Mouse (Mus musculus) forebrain, postnatal 0 days (tissue): Measurements from ENCODE around the gene Tmem59. TPM values are rescaled to one million over a fixed set of nuclear protein-coding genes. Genes with fewer than 3 reads are reported as not detected.

Experiments
- ATAC-seq: fragments of 200-750 bp; cut with Nextera tagmentation; 2 replicates; pipeline ENCODE4 v1.8.0; 2017; ENCODE audit warnings: mild to moderate bottlenecking, moderate library complexity
- DNase-seq: peaks from one replicate; pipeline ENCODE4 v3.0.0-alpha.2; 2015
- H3K27ac ChIP-seq: fragments of 300-500 bp; sonication (generic); 2 replicates; pipeline ENCODE4 v1.5.1; 2014; ENCODE audit warnings: low read depth, mild to moderate bottlenecking, antibody characterized with exemption, low read length, moderate library complexity, mixed read lengths
- H3K27me3 ChIP-seq: fragments of 300-500 bp; sonication (generic); 2 replicates; pipeline ENCODE4 v1.6.1; 2014; ENCODE audit warnings: mild to moderate bottlenecking, low read length, mixed read lengths; ENCODE audit not compliant: insufficient read depth
- H3K36me3 ChIP-seq: fragments of 300-500 bp; sonication (generic); 2 replicates; pipeline ENCODE4 v1.6.1; 2014; ENCODE audit warnings: mild to moderate bottlenecking, moderate library complexity; ENCODE audit not compliant: insufficient read depth
- H3K4me1 ChIP-seq: fragments of 300-500 bp; sonication (generic); 2 replicates; pipeline ENCODE4 v1.6.1; 2014; ENCODE audit warnings: antibody characterized with exemption; ENCODE audit not compliant: insufficient read depth
- H3K4me2 ChIP-seq: fragments of 300-500 bp; sonication (generic); 2 replicates; pipeline ENCODE4 v1.6.1; 2014; ENCODE audit warnings: low read depth, mild to moderate bottlenecking, moderate library complexity
- H3K4me3 ChIP-seq: fragments of 300-500 bp; sonication (generic); 2 replicates; pipeline ENCODE4 v1.5.1; 2014; ENCODE audit warnings: low read depth, low read length, mixed read lengths
- H3K9ac ChIP-seq: fragments of 300-500 bp; sonication (generic); 2 replicates; pipeline ENCODE4 v1.6.1; 2014; ENCODE audit warnings: mild to moderate bottlenecking
- H3K9me3 ChIP-seq: fragments of 300-500 bp; sonication (generic); 2 replicates; pipeline ENCODE4 v1.6.1; 2016; ENCODE audit warnings: low read length
- CTCF ChIP-seq: sonication (generic); IDR thresholded peaks from 2 replicates; pipeline ENCODE4 v1.5.1; 2016; ENCODE audit warnings: antibody characterized with exemption, control low read depth, low read depth
- WGBS: fragments of 180-500 bp; shearing (Covaris S2); extraction: QIAGEN DNeasy Blood & Tissue Kit; methylation state at CpG from one replicate; pipeline ENCODE4 v1.1.7; 2014; 5-methylcytosine and 5-hydroxymethylcytosine counted together
- polyA plus RNA-seq: library from polyadenylated mRNA; unstranded; fragments of >200 nt; fragmentation: Nextera tagmentation; extraction: Ambion mirVana; gene quantifications from 2 replicates; pipeline ENCODE4 v1.2.1, GENCODE M21; 2015
- total RNA-seq: library from RNA; depleted of rRNA; stranded (reverse); fragments of >200 nt; gene quantifications from 2 replicates; pipeline ENCODE4 v1.2.3, GENCODE M21; 2014

The Tmem59 gene
- total and polyA plus RNA-seq, 2 experiments from 2014 or later = 134 to 363 TPM

- Histone ChIP-seq H3K36me3 (no peaks in the 10 kb centered on the region), H3K9ac (no peak overlapping the region), H3K27me3 (no peaks in the 10 kb centered on the region), H3K27ac (no peak overlapping the region), H3K9me3 (no peaks in the 10 kb centered on the region), H3K4me2 (no peak overlapping the region), H3K4me3 (no peak overlapping the region), H3K4me1 (no peaks in the 10 kb centered on the region)
- ATAC-seq (peak; percentile 56; the same call in 1 of the 2 replicates), DNase-seq (peak; percentile 21)
- TF ChIP-seq CTCF = no peak
- WGBS = 79% methylated on average over 11 of the region's 11 CpGs
Observed at GRCm38 (mm10) chr4:107223225-107224204, 45.3 kb downstream of the Tmem59 start.

DNA sequence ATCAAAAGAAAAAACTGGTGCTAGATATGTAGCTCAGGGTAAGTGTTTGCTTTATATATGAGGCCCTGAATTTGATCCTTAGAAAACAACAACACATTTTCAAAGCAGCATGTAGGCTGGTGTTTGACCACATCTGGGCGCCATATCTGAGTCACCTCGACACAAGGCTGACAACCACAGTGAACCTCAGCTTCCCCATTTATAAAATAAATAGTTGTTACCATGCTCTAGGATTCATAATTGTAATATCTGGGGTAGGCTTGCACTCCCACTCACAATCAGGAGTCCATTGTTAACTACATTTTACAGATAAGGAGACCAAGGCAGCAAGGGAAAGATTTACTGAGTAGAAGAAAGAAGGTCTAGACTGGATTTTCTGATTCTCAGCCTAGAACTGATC is 48.1 kb downstream of the Tmem59 start:
- H3K4me2 ChIP-seq = no peak overlapping the region
- no peaks in the 10 kb centered on the region for H3K4me1 ChIP-seq
- H3K27ac ChIP-seq = no peak overlapping the region
- no peaks in the 10 kb centered on the region for H3K9me3 ChIP-seq
- no peaks in the 10 kb centered on the region for H3K27me3 ChIP-seq
- no peaks in the 10 kb centered on the region for H3K36me3 ChIP-seq
- H3K4me3 ChIP-seq = no peak overlapping the region
- 86% methylated on average over 2 of the region's 2 CpGs for WGBS
- ATAC-seq (no peak), DNase-seq (no peak)
- H3K9ac ChIP-seq = no peak overlapping the region
- no peak for TF ChIP-seq CTCF

DNA sequence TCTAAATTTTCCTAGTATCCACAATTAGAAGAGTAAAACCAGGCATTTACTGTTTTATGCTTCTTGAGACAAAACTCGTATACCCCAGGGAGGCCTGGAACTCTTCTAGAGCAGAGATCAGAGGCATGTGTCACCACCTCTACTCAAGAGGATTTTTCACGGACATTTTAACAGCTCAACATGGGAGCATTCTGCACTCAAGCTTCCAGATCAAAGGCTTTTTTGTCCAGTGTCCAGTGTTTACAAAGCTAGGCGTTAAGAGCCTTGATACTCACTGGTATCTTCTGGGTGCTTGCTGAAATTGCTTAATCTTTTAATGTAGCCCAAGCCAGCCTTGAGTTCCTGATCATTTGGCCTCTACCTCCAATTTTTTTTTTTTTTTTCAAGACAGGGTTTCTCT is 54.0 kb downstream of the Tmem59 start:
- DNase-seq = no peak
- Histone ChIP-seq H3K4me2 (no peak overlapping the region), H3K4me1 (no peaks in the 10 kb centered on the region), H3K27me3 (no peaks in the 10 kb centered on the region), H3K9me3 (no peaks in the 10 kb centered on the region), H3K9ac (no peak overlapping the region), H3K36me3 (peaks cover 34% of the 10 kb centered on the region), H3K27ac (no peak overlapping the region), H3K4me3 (no peak overlapping the region)
- 58% methylated on average over 3 of the region's 3 CpGs for WGBS
- ATAC-seq = no peak
- TF ChIP-seq CTCF = no peak

- Histone ChIP-seq H3K27ac (no peak overlapping the region), H3K9ac (no peak overlapping the region), H3K4me2 (no peak overlapping the region), H3K36me3 (peaks cover 60% of the 10 kb centered on the region), H3K4me1 (no peaks in the 10 kb centered on the region), H3K27me3 (no peaks in the 10 kb centered on the region), H3K9me3 (no peaks in the 10 kb centered on the region), H3K4me3 (no peak overlapping the region)
- WGBS = 93% methylated on average over 2 of the region's 2 CpGs
- no peak for TF ChIP-seq CTCF
- ATAC-seq = no peak
- DNase-seq = no peak
Observed at GRCm38 (mm10) chr4:107238253-107238652, 60.1 kb downstream of the Tmem59 start.

GRCm38 (mm10) chr4:107240196-107240595 is 62.0 kb downstream of the Tmem59 start:
- no peak for TF ChIP-seq CTCF
- Histone ChIP-seq H3K4me3 (no peak overlapping the region), H3K9me3 (no peaks in the 10 kb centered on the region), H3K4me2 (no peak overlapping the region), H3K4me1 (no peaks in the 10 kb centered on the region), H3K9ac (no peak overlapping the region), H3K27ac (no peak overlapping the region), H3K27me3 (no peaks in the 10 kb centered on the region), H3K36me3 (peaks cover 44% of the 10 kb centered on the region)
- WGBS = 96% methylated on average over 6 of the region's 6 CpGs
- DNase-seq (no peak), ATAC-seq (no peak)

- H3K9me3 ChIP-seq = no peaks in the 10 kb centered on the region
- no peaks in the 10 kb centered on the region for H3K4me1 ChIP-seq
- peaks cover 27% of the 10 kb centered on the region for H3K36me3 ChIP-seq
- DNase-seq (no peak), ATAC-seq (no peak)
- no peaks in the 10 kb centered on the region for H3K27me3 ChIP-seq
- no peak overlapping the region for H3K9ac ChIP-seq
- H3K4me3 ChIP-seq = no peak overlapping the region
- no peak for TF ChIP-seq CTCF
- H3K27ac ChIP-seq = no peak overlapping the region
- 53% methylated on average over 6 of the region's 6 CpGs for WGBS
- H3K4me2 ChIP-seq = no peak overlapping the region
Observed at GRCm38 (mm10) chr4:107243365-107244333, 65.5 kb downstream of the Tmem59 start.
